Mouse (Mus musculus): ENCODE results near the gene Dio2. TPM values are rescaled to one million over a fixed set of nuclear protein-coding genes. Genes with fewer than 3 reads are reported as not detected.

Dio2 gene
- total RNA-seq (2021), result 10 to 100 TPM; 12.1 to 88.4 TPM
- long read RNA-seq, experiment 1, full-length matches to known transcripts, result 6 of 25 reads
- long read RNA-seq, experiment 1, partial matches to known transcripts, result 0 of 25 reads
- long read RNA-seq, experiment 1, other reads (novel, unspliced or antisense), result 19 of 25 reads
- long read RNA-seq, experiment 2, full-length matches to known transcripts, result 2 of 2 reads
- long read RNA-seq, experiment 2, partial matches to known transcripts, result 0 of 2 reads
- long read RNA-seq, experiment 2, other reads (novel, unspliced or antisense), result 0 of 2 reads

GRCm38 (mm10) chr12:90738388-90739223, at the start of gene Dio2:
Gene Dio2 (minus strand): TSS chr12:90738438.
- DNase-seq, result peak; percentile 64

- no peak for DNase-seq
Measured at GRCm38 (mm10) chr12:90781438-90781837, 43.2 kb upstream of the Dio2 start.

- no peak for DNase-seq
Measured at GRCm38 (mm10) chr12:90744752-90745151, 6.5 kb upstream of the Dio2 start.

- no peak for DNase-seq
Measured at GRCm38 (mm10) chr12:90743633-90744032, 5.4 kb upstream of the Dio2 start.

- DNase-seq, result peak; percentile 80
Measured at GRCm38 (mm10) chr12:90740468-90740867, 2.2 kb upstream of the Dio2 start.

- DNase-seq, result peak; percentile 30
Measured at GRCm38 (mm10) chr12:90737932-90738331, 306 bp downstream of the Dio2 start.

GRCm38 (mm10) chr12:90735447-90735846, 2.8 kb downstream of the Dio2 start:
- DNase-seq, result no peak

GRCm38 (mm10) chr12:90734503-90734902, 3.7 kb downstream of the Dio2 start:
- DNase-seq, result no peak

GRCm38 (mm10) chr12:90733721-90734120, 4.5 kb downstream of the Dio2 start:
- no peak for DNase-seq

- DNase-seq, result peak; percentile 80
Measured at GRCm38 (mm10) chr12:90729648-90730047, 8.6 kb downstream of the Dio2 start.

- no peak for DNase-seq
Measured at GRCm38 (mm10) chr12:90725107-90725506, 13.1 kb downstream of the Dio2 start.

- no peak for DNase-seq
Measured at GRCm38 (mm10) chr12:90724644-90725043, 13.6 kb downstream of the Dio2 start.

GRCm38 (mm10) chr12:90694135-90694534, 44.1 kb downstream of the Dio2 start:
- DNase-seq, result no peak
